Mouse (Mus musculus) C2C12 (cell line): ENCODE data around the gene Matn1.

Experiments
- CTCF ChIP-seq: IDR thresholded peaks from one replicate; pipeline ENCODE4 v1.5.1; 2011; ENCODE audit not compliant: control insufficient read depth, insufficient read depth, insufficient read length
- MAX ChIP-seq: IDR thresholded peaks from one replicate; pipeline ENCODE4 v1.6.1; 2011; ENCODE audit warnings: mild to moderate bottlenecking, control low read depth
- MYOD1 ChIP-seq: IDR thresholded peaks from one replicate; pipeline ENCODE4 v1.6.1; 2011; ENCODE audit warnings: low read depth; ENCODE audit not compliant: control insufficient read depth, insufficient read length
- MYOG ChIP-seq: IDR thresholded peaks from one replicate; pipeline ENCODE4 v1.6.1; 2011; ENCODE audit not compliant: control insufficient read depth, insufficient read length; ENCODE audit errors: extremely low read depth
- USF1 ChIP-seq: IDR thresholded peaks from one replicate; pipeline ENCODE4 v1.6.1; 2011; ENCODE audit warnings: low read depth, mild to moderate bottlenecking, control low read depth, moderate library complexity

DNA sequence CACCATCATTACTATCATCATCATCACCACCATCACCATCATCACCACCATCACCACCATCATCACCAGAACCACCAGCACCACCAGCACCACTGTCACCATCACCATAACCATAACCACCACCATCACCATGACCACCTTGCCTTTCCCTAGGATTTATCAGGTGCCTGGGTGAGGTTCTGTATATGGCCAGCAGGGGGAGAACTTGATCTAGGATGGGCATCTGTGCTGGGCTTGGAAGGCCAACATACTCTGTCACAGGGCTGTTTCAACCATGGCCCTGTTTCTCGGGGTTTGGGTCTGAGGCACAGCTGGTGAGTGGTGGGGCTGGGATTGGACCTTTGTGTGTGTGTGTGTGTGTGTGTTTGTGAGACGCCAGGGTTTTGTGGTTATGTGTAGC lies 47.8 kb upstream of the Matn1 start:
- TF ChIP-seq CTCF = peak; percentile 28
- TF ChIP-seq USF1 = no peak
- no peak for TF ChIP-seq MYOD1
- TF ChIP-seq MAX = no peak
- no peak for TF ChIP-seq MYOG
